Mouse (Mus musculus) liver, adult 2 months (tissue): ENCODE results near the gene Fbxw7. TPM values are rescaled to one million over a fixed set of nuclear protein-coding genes. Genes with fewer than 3 reads are reported as not detected.

Source experiments
- DNase-seq: peaks from one replicate; pipeline ENCODE4 v3.0.0-alpha.2; 2011; ENCODE audit warnings: low read depth, low spot score; ENCODE audit errors: extremely low read depth
- H3K27ac ChIP-seq: fragments of 200-500 bp; replicated peaks from 2 replicates; pipeline ENCODE4 v1.5.1; 2012; ENCODE audit warnings: low read depth, mild to moderate bottlenecking, control low read depth, inconsistent platforms, low read length; ENCODE audit not compliant: insufficient read depth
- H3K27me3 ChIP-seq: fragments of 200-500 bp; 2 replicates; pipeline ENCODE4 v1.6.1; 2012; ENCODE audit warnings: mild to moderate bottlenecking, moderate library complexity, low read length, inconsistent platforms; ENCODE audit not compliant: control insufficient read depth, insufficient read depth
- H3K36me3 ChIP-seq: fragments of 200-500 bp; 2 replicates; pipeline ENCODE4 v1.6.1; 2012; ENCODE audit warnings: low read length, inconsistent platforms; ENCODE audit not compliant: control insufficient read depth, insufficient read depth
- H3K4me1 ChIP-seq: fragments of 200-500 bp; 2 replicates; pipeline ENCODE4 v1.6.1; 2011; ENCODE audit warnings: low read length; ENCODE audit not compliant: control insufficient read depth, insufficient read depth
- H3K4me3 ChIP-seq: fragments of 200-500 bp; 2 replicates; pipeline ENCODE4 v1.5.1; 2011; ENCODE audit warnings: low read depth, mild to moderate bottlenecking, control low read depth, low read length, moderate library complexity; ENCODE audit not compliant: insufficient read depth
- H3K79me2 ChIP-seq: fragments of 200-500 bp; 2 replicates; pipeline ENCODE4 v1.6.1; 2012; ENCODE audit warnings: inconsistent platforms, mild to moderate bottlenecking, low read length, moderate library complexity; ENCODE audit not compliant: control insufficient read depth, insufficient read depth
- H3K9ac ChIP-seq: fragments of 200-500 bp; 2 replicates; pipeline ENCODE4 v1.6.1; 2012; ENCODE audit warnings: low read depth, mild to moderate bottlenecking, control low read depth, inconsistent platforms, low read length
- CTCF ChIP-seq: fragments of 200-500 bp; IDR thresholded peaks from 2 replicates; pipeline ENCODE4 v1.5.1; 2011; ENCODE audit warnings: low read depth, low read length, control low read depth
- POLR2A ChIP-seq: fragments of 200-500 bp; IDR thresholded peaks from 2 replicates; pipeline ENCODE4 v1.6.1; 2011; ENCODE audit warnings: low read length, control low read depth; ENCODE audit not compliant: insufficient read depth; ENCODE audit errors: extremely low read depth
- WGBS: fragments of 180-500 bp; shearing (Covaris S2); methylation state at CpG from one replicate; pipeline ENCODE4 v1.1.7; 2018; 5-methylcytosine and 5-hydroxymethylcytosine counted together
- polyA plus RNA-seq: library from polyadenylated mRNA; depleted of rRNA; stranded (reverse); fragments of >200 nt; gene quantifications from 2 replicates; pipeline ENCODE4 v1.2.3, GENCODE M21; 2012
- total RNA-seq: library from RNA; depleted of rRNA; stranded (reverse); fragments of >200 nt; gene quantifications from 2 replicates; pipeline ENCODE4 v1.2.3, GENCODE M21; 2014

Fbxw7 gene
- total and polyA plus RNA-seq, 2 experiments, result 1.4 to 5.6 TPM

- TF ChIP-seq POLR2A (no peak), CTCF (no peak)
- H3K79me2 ChIP-seq, result no peaks in the 10 kb centered on the region
- H3K27me3 ChIP-seq, result no peaks in the 10 kb centered on the region
- 35% methylated on average over 2 of the region's 2 CpGs for WGBS
- H3K36me3 ChIP-seq, result no peaks in the 10 kb centered on the region
- no peak overlapping the region for H3K4me3 ChIP-seq
- DNase-seq, result no peak
- H3K27ac ChIP-seq, result no peak overlapping the region
- no peak overlapping the region for H3K9ac ChIP-seq
- H3K4me1 ChIP-seq, result no peaks in the 10 kb centered on the region
Observed at GRCm38 (mm10) chr3:84806206-84806605, 8.9 kb upstream of the Fbxw7 start.

- DNase-seq, result no peak
- no peak for TF ChIP-seq POLR2A
- Histone ChIP-seq H3K9ac (no peak overlapping the region), H3K36me3 (no peaks in the 10 kb centered on the region), H3K4me3 (no peak overlapping the region), H3K4me1 (no peaks in the 10 kb centered on the region), H3K27me3 (no peaks in the 10 kb centered on the region), H3K27ac (no peak overlapping the region), H3K79me2 (no peaks in the 10 kb centered on the region)
- WGBS, result 75% methylated on average over 3 of the region's 3 CpGs
Observed at GRCm38 (mm10) chr3:84807826-84808225, 7.2 kb upstream of the Fbxw7 start.

GRCm38 (mm10) chr3:84808906-84809305, 6.2 kb upstream of the Fbxw7 start:
- H3K9ac ChIP-seq, result no peak overlapping the region
- no peak for DNase-seq
- no peaks in the 10 kb centered on the region for H3K36me3 ChIP-seq
- H3K4me3 ChIP-seq, result no peak overlapping the region
- H3K79me2 ChIP-seq, result no peaks in the 10 kb centered on the region
- H3K27me3 ChIP-seq, result no peaks in the 10 kb centered on the region
- no peak for TF ChIP-seq CTCF
- no peak for TF ChIP-seq POLR2A
- no peaks in the 10 kb centered on the region for H3K4me1 ChIP-seq
- no peak overlapping the region for H3K27ac ChIP-seq

DNA sequence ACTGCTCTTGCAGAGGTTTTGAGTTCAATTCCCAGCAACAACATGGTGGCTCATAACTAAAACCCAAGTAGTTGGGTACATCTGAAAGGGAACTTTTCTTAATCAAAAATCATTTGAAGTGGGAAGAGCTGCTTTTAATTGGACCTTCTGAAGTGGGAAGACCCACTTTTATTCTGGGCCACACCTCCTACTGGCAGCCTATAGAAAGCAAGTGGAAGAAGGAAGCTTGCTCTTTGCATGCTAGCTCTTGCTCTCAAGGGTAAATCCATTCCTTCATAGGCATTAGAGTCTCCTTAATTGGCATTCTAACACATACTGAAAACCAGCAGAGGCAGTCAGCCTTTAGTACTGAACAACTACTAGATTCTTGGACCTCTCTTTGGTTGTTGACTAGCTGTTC, 4.3 kb upstream of the Fbxw7 start:
- Histone ChIP-seq H3K36me3 (no peaks in the 10 kb centered on the region), H3K4me3 (no peak overlapping the region), H3K79me2 (peaks cover 6% of the 10 kb centered on the region; the same call in 1 of the 2 replicates), H3K9ac (no peak overlapping the region), H3K27ac (no peak overlapping the region), H3K27me3 (no peaks in the 10 kb centered on the region), H3K4me1 (peaks cover 1% of the 10 kb centered on the region; the same call in 1 of the 2 replicates)
- no peak for TF ChIP-seq CTCF
- TF ChIP-seq POLR2A, result no peak
- no peak for DNase-seq

DNA sequence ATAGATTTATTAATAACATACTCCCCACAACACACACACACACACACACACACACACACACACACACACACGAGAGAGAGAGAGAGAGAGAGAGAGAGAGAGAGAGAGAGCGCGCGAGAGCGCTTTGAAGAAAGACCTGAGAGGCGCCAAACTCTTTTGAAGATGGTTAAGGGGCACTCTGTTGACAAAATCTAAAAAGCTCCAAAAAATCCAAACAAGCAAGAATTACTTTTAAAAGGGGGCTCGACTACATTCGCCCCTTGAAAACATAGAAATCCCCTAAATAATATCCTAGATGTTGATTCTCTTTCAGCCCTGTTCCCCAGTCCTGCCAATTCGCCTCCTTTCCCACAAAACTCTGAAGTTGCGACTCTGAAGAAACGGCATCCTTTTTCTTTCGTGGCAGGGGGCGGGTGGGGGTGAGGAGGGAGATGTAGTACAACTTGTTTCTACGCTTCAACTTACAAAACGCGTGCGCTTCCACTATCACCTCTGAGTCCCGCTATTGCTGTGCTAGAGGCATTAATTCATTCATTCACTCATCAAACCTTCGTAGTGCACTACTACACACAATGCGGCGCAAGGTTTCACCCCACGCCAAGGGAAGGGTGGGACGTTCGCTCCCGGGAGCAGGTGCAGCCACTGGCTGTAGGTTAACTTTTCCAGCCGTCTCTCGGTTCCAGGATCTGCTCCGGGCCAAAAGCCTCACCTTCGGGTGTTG, 1.5 kb upstream of the Fbxw7 start:
- Histone ChIP-seq H3K4me3 (peak overlapping the region; percentile 93), H3K27ac (peak overlapping the region; percentile 68), H3K9ac (peak overlapping the region; percentile 57), H3K79me2 (peaks cover 8% of the 10 kb centered on the region; the same call in 1 of the 2 replicates), H3K27me3 (no peaks in the 10 kb centered on the region), H3K36me3 (no peaks in the 10 kb centered on the region), H3K4me1 (peaks cover 4% of the 10 kb centered on the region; the same call in 1 of the 2 replicates)
- WGBS, result 5% methylated on average over 29 of the region's 29 CpGs
- DNase-seq, result no peak
- no peak for TF ChIP-seq POLR2A
- TF ChIP-seq CTCF, result no peak

DNA sequence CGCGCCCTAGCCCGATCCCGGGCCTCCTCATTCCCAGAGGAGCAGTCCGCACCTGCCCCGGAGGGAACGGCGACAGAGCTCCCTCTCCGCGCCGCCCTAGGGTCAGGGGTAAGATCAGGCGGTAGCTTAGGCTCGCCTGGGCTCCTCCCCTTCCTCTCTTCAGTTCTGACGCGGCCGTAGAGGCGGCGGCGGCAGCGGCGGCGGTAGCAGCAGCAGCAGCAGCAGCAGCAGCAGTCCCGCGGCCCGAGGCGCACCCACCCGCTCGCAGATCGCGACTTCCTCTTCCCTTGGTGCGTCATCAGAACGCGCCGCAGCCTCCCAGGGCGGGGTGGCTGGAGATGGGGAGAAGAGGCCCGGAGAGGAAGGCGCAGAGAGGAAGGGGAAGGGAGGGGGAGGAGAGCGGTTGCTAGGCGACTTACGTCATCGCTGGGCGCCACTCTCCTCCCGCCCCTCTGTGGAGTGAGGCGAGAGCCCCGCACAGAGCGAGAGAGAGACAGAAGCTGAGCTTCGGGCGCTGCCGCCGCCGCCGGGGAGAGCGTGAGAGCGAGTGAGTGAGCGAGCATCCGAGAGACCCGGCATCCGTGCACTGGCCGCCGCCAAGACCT, 809 bp upstream of the Fbxw7 start:
- under 1% methylated on average over 58 of the region's 60 CpGs for WGBS
- Histone ChIP-seq H3K9ac (peak overlapping the region; percentile 86), H3K36me3 (no peaks in the 10 kb centered on the region), H3K27me3 (no peaks in the 10 kb centered on the region), H3K4me3 (peak overlapping the region; percentile 93), H3K79me2 (peaks cover 8% of the 10 kb centered on the region; the same call in 1 of the 2 replicates), H3K27ac (peak overlapping the region; percentile 68), H3K4me1 (peaks cover 4% of the 10 kb centered on the region; the same call in 1 of the 2 replicates)
- peak; percentile 67 for TF ChIP-seq POLR2A
- TF ChIP-seq CTCF, result no peak
- peak; percentile 92 for DNase-seq
